Mouse (Mus musculus): ENCODE data around the gene Naalad2. TPM values are rescaled to one million over a fixed set of nuclear protein-coding genes. Genes with fewer than 3 reads are reported as not detected.
"Not testable (repeated sequence)": the region's sequence is repeated elsewhere in the genome, so short reads cannot be mapped to it uniquely, and the experiment has no call there.

Naalad2 gene
- 8.3 and 8.8 TPM in 2 replicates for polyA plus RNA-seq (2015; fragmentation: Nextera tagmentation; extraction: Ambion mirVana)

DNA sequence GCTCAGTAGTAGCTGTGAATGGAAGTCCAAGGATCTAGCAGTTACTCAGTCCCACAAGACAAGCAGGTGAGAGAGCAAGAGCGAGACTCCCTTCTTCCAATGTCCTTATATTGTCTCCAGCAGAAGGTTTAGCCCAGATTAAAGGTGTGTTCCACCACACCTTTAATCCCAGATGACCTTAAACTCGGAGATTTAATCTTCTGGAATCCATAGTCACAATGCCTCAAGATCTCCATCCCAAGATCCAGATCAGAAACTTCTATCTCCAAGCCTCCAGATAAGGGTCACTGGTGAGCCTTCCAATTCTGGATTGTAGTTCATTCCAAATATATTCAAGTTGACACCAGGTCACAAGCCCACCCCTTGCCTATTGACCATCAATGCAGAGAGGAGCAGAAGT lies at the start of gene Naalad2:
Gene Naalad2 (minus strand): TSS at position 101 of the 400 bp plus-strand sequence.
- not testable (repeated sequence) for H3K4me2 ChIP-seq (replicated peaks; ENCODE audit: low read depth, low read length); H3K9ac ChIP-seq (replicated peaks; ENCODE audit: low read length); H3K27ac ChIP-seq (ENCODE audit: low read length); H3K4me3 ChIP-seq (ENCODE audit: low read length); H3K4me1 ChIP-seq (ENCODE audit: insufficient read depth, low read length); ATAC-seq (ENCODE audit: low FRiP score, low TSS enrichment); H3K36me3 ChIP-seq (ENCODE audit: insufficient read depth, low read length); H3K9me3 ChIP-seq (ENCODE audit: low read length); H3K27me3 ChIP-seq (ENCODE audit: insufficient read depth, low read length)
- WGBS: 87% methylated on average over 2 of the region's 2 CpGs

DNA sequence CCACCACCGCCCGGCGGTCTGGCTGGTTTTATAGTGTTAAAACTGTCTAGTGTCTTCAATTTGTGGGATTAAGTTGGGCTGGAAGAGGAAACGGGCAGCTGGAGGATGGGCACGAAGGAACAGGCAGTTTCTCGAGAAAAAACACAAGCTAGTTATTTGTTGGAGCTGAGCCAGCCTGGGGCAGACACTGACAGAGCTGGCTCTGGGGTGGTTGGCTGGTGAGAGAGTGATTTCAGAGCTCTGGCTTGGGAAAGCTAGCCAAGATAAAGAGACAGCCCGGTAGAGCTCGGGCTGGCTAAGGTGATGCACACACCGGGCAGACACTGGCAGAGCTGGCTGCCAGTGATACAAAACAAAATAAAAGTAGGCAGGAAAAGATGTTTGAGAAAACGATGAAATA lies 28.9 kb upstream of the Naalad2 start:
- Histone ChIP-seq H3K4me3 (ENCODE audit: low read length) (no peak overlapping the region), H3K4me2 (replicated peaks; ENCODE audit: low read depth, low read length) (no peak overlapping the region), H3K27me3 (ENCODE audit: insufficient read depth, low read length) (no peaks in the 10 kb centered on the region), H3K9ac (replicated peaks; ENCODE audit: low read length) (no peak overlapping the region), H3K36me3 (ENCODE audit: insufficient read depth, low read length) (no peaks in the 10 kb centered on the region), H3K4me1 (ENCODE audit: insufficient read depth, low read length) (no peaks in the 10 kb centered on the region), H3K9me3 (ENCODE audit: low read length) (no peaks in the 10 kb centered on the region), H3K27ac (ENCODE audit: low read length) (no peak overlapping the region)
- WGBS: 87% methylated on average over 10 of the region's 10 CpGs
- ATAC-seq (ENCODE audit: low FRiP score, low TSS enrichment): no peak

DNA sequence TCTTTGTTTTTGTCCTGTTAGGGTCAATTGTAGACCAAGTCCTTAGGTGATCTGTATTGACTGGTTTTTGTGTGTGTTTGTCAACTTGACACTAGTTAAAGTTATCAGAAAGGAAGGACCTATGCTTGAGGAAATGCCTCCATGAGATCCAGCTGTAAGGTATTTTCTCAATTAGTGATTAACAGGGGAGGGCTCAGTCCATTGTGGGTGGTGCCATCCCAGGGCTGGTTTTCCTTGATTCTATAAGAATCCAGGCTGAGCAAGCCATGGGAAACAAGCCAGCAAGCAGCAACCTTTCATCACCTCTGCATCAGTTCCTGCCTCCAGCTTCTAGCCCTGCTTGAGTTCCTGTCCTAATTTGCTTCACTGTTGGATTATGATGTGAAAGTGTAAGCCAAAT lies 27.6 kb upstream of the Naalad2 start, which contains the start of gene Mbd3l2:
Gene Mbd3l2 (plus strand): TSS at position 301 of the 400 bp plus-strand sequence.
- Histone ChIP-seq H3K4me2 (replicated peaks; ENCODE audit: low read depth, low read length) (no peak within 1 kb of the TSS), H3K9me3 (ENCODE audit: low read length) (no peaks in the 10 kb centered on the region), H3K4me1 (ENCODE audit: insufficient read depth, low read length) (no peaks in the 10 kb centered on the region), H3K4me3 (ENCODE audit: low read length) (no peak within 1 kb of the TSS), H3K27ac (ENCODE audit: low read length) (no peak within 1 kb of the TSS), H3K9ac (replicated peaks; ENCODE audit: low read length) (no peak within 1 kb of the TSS), H3K36me3 (ENCODE audit: insufficient read depth, low read length) (no peaks in the 10 kb centered on the region), H3K27me3 (ENCODE audit: insufficient read depth, low read length) (no peaks in the 10 kb centered on the region)
- no peak for ATAC-seq (ENCODE audit: low FRiP score, low TSS enrichment)

DNA sequence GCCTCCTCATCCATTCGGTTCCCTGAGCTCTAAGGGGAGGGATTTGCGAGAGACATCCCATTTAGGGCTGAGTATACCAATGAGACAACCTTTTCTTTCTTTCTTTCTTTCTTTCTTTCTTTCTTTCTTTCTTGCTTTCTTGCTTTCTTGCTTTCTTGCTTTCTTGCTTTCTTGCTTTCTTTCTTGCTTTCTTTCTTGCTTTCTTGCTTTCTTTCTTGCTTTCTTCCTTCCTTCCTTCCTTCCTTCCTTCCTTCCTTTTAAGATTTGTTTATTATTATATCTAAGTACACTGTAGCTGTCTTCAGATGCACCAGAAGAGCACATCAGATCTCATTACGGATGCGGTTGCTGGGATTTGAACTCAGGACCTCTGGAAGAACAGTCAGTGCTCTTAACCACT lies 9.6 kb upstream of the Naalad2 start:
- H3K27ac ChIP-seq (ENCODE audit: low read length); H3K9me3 ChIP-seq (ENCODE audit: low read length); H3K9ac ChIP-seq (replicated peaks; ENCODE audit: low read length); H3K27me3 ChIP-seq (ENCODE audit: insufficient read depth, low read length); H3K4me2 ChIP-seq (replicated peaks; ENCODE audit: low read depth, low read length); H3K4me3 ChIP-seq (ENCODE audit: low read length); H3K4me1 ChIP-seq (ENCODE audit: insufficient read depth, low read length); ATAC-seq (ENCODE audit: low FRiP score, low TSS enrichment); H3K36me3 ChIP-seq (ENCODE audit: insufficient read depth, low read length): not testable (repeated sequence)
- 88% methylated on average over 4 of the region's 4 CpGs for WGBS

DNA sequence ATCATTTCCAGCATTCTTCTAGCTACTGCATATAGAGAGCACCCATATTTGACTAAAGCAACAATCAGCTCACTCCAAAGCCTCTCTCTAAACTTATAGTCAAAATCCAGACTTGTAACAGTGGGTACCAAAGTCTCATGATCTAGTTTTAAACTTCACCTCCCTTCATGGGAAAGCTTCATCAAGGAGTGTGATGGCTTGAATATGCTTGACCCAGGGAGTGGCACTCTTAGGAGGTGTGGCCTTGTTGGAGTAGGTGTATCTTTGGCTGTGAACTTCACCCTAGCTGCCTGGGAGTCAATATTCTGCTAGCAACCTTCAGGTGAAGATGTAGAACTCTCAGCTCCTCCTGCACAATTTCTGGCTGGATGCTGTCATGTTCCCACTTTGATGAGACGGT lies 1.3 kb upstream of the Naalad2 start, which contains the start of gene Ubtfl1:
Gene Ubtfl1 (plus strand): TSS at position 301 of the 400 bp plus-strand sequence.
- H3K4me2 ChIP-seq (replicated peaks; ENCODE audit: low read depth, low read length): no peak within 1 kb of the TSS
- no peak within 1 kb of the TSS for H3K9ac ChIP-seq (replicated peaks; ENCODE audit: low read length)
- H3K4me1 ChIP-seq (ENCODE audit: insufficient read depth, low read length): no peaks in the 10 kb centered on the region
- 78% methylated on average over 1 of the region's 1 CpGs for WGBS
- no peaks in the 10 kb centered on the region for H3K9me3 ChIP-seq (ENCODE audit: low read length)
- H3K36me3 ChIP-seq (ENCODE audit: insufficient read depth, low read length): no peaks in the 10 kb centered on the region
- no peaks in the 10 kb centered on the region for H3K27me3 ChIP-seq (ENCODE audit: insufficient read depth, low read length)
- ATAC-seq (ENCODE audit: low FRiP score, low TSS enrichment): no peak
- H3K4me3 ChIP-seq (ENCODE audit: low read length): no peak within 1 kb of the TSS
- no peak within 1 kb of the TSS for H3K27ac ChIP-seq (ENCODE audit: low read length)

DNA sequence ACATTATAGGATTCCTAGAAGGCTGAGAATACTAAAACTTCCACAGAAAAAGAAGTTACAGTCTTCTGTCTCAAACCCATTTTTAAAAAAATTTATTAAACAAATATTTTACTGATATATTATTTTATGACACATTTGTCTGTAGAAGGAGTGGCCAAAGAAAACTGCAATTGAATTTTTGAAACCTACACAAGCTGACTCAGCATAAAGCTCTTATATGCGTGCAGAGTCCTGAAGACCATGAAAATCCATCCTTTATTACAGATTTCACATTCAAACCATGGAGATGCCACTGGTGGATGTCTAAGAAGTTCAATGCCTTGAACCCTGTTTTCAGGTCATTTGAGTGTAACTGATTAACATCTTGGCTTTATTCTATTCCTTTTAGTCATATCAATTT lies 3.2 kb downstream of the Naalad2 start:
- ATAC-seq (ENCODE audit: low FRiP score, low TSS enrichment): no peak
- no peaks in the 10 kb centered on the region for H3K9me3 ChIP-seq (ENCODE audit: low read length)
- no peak overlapping the region for H3K4me2 ChIP-seq (replicated peaks; ENCODE audit: low read depth, low read length)
- no peak overlapping the region for H3K27ac ChIP-seq (ENCODE audit: low read length)
- WGBS: 75% methylated on average over 1 of the region's 1 CpGs
- no peaks in the 10 kb centered on the region for H3K27me3 ChIP-seq (ENCODE audit: insufficient read depth, low read length)
- no peaks in the 10 kb centered on the region for H3K36me3 ChIP-seq (ENCODE audit: insufficient read depth, low read length)
- no peak overlapping the region for H3K4me3 ChIP-seq (ENCODE audit: low read length)
- no peak overlapping the region for H3K9ac ChIP-seq (replicated peaks; ENCODE audit: low read length)
- no peaks in the 10 kb centered on the region for H3K4me1 ChIP-seq (ENCODE audit: insufficient read depth, low read length)

DNA sequence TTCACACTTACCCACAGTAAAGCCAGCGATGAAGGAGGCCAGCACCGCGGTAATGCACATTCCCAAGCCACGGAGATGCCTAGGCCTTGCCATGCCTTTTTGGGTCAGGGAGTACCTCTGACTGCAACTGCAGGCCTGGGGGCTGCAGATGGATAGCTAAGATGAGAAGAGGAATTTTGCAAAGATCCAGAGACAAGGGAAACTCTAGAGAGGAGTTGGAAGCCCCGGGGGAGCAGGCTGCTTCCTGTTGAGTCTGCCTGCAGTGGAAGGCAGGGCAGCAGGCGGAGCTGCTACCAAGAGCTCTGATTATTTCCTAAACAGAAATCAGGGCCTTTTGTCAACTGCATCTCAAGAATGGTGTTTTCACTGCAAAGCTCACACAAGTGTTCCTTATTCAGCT lies 17.0 kb downstream of the Naalad2 start:
- no peak overlapping the region; the same call in 1 of the 2 replicates for H3K9ac ChIP-seq (replicated peaks; ENCODE audit: low read length)
- peak overlapping the region; percentile 26; the same call in 1 of the 2 replicates for H3K4me3 ChIP-seq (ENCODE audit: low read length)
- WGBS: 20% methylated on average over 6 of the region's 6 CpGs
- H3K4me1 ChIP-seq (ENCODE audit: insufficient read depth, low read length): no peaks in the 10 kb centered on the region
- H3K36me3 ChIP-seq (ENCODE audit: insufficient read depth, low read length): no peaks in the 10 kb centered on the region
- H3K27ac ChIP-seq (ENCODE audit: low read length): no peak overlapping the region
- H3K4me2 ChIP-seq (replicated peaks; ENCODE audit: low read depth, low read length): peak overlapping the region; percentile 41
- ATAC-seq (ENCODE audit: low FRiP score, low TSS enrichment): no peak
- H3K9me3 ChIP-seq (ENCODE audit: low read length): no peaks in the 10 kb centered on the region
- H3K27me3 ChIP-seq (ENCODE audit: insufficient read depth, low read length): no peaks in the 10 kb centered on the region

DNA sequence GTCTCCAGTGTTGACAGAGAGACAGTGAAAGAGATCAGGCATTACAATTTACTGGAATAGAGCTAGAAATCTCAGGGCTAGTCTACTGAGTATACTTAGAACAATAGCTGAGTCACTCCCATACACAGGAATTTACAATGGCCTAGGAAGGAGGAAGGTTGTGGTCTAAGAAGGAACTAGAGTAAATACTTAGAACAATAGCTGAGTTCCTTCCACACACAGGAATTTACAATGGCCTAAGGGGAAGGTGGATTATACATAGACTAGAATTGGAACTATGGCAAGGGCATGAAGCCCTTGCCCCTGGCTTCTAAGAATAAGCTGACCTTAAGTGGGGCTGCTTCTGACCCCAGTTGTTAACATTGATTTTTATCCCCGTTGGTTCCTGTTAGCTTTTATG lies 29.8 kb downstream of the Naalad2 start:
- H3K36me3 ChIP-seq (ENCODE audit: insufficient read depth, low read length); H3K27ac ChIP-seq (ENCODE audit: low read length); H3K4me2 ChIP-seq (replicated peaks; ENCODE audit: low read depth, low read length); H3K9me3 ChIP-seq (ENCODE audit: low read length); H3K27me3 ChIP-seq (ENCODE audit: insufficient read depth, low read length); H3K9ac ChIP-seq (replicated peaks; ENCODE audit: low read length); H3K4me3 ChIP-seq (ENCODE audit: low read length); ATAC-seq (ENCODE audit: low FRiP score, low TSS enrichment); H3K4me1 ChIP-seq (ENCODE audit: insufficient read depth, low read length): not testable (repeated sequence)
- 81% methylated on average over 1 of the region's 1 CpGs for WGBS

DNA sequence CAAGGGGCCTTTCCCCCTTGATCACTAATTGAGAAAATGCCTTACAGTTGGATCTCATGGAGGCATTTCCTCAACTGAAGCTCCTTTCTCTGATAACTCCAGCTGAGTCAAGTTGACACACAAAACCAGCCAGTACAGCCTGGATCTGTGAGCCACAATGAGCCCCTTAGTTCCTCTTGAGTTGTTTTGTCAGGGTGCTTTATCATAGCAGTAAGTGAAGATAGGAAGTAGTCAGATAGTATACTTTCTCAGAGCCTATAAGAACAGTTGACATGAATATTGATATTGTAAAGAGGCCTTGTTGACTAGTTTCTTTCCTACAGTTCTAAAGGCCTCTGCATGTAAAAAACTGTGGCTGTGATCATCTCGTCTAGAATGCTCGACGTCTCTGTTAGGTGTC lies 82.8 kb downstream of the Naalad2 start:
- Histone ChIP-seq H3K27me3 (ENCODE audit: insufficient read depth, low read length) (no peaks in the 10 kb centered on the region), H3K4me2 (replicated peaks; ENCODE audit: low read depth, low read length) (no peak overlapping the region), H3K9me3 (ENCODE audit: low read length) (no peaks in the 10 kb centered on the region), H3K9ac (replicated peaks; ENCODE audit: low read length) (no peak overlapping the region), H3K4me3 (ENCODE audit: low read length) (no peak overlapping the region), H3K27ac (ENCODE audit: low read length) (no peak overlapping the region), H3K4me1 (ENCODE audit: insufficient read depth, low read length) (no peaks in the 10 kb centered on the region), H3K36me3 (ENCODE audit: insufficient read depth, low read length) (peaks cover 12% of the 10 kb centered on the region; the same call in 1 of the 2 replicates)
- no peak for ATAC-seq (ENCODE audit: low FRiP score, low TSS enrichment)
- 94% methylated on average over 3 of the region's 3 CpGs for WGBS

DNA sequence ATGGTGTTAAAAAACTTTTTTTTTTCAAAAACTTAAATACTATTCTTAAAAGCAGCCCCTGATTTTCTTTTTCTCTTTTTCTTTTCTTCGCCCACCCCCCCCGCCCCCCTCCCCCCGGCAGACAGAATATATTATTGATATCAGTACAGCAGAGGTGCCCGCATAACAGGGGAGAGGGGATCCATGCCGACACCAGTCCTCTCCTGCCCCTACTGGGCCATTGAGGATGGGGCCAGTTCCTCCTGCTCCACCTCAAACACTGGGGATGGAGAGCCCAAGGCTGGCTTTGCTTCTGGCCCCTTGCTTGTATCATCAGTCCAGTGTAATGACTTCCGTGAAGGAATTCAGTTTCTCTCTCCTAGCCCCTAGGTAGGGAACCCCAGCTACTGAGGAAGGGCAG lies 104.5 kb downstream of the Naalad2 start:
- H3K4me2 ChIP-seq (replicated peaks; ENCODE audit: low read depth, low read length): no peak overlapping the region
- no peaks in the 10 kb centered on the region for H3K27me3 ChIP-seq (ENCODE audit: insufficient read depth, low read length)
- H3K27ac ChIP-seq (ENCODE audit: low read length): no peak overlapping the region
- no peak for ATAC-seq (ENCODE audit: low FRiP score, low TSS enrichment)
- H3K36me3 ChIP-seq (ENCODE audit: insufficient read depth, low read length): peaks cover 36% of the 10 kb centered on the region
- H3K9ac ChIP-seq (replicated peaks; ENCODE audit: low read length): no peak overlapping the region
- peaks cover 5% of the 10 kb centered on the region for H3K4me1 ChIP-seq (ENCODE audit: insufficient read depth, low read length)
- no peaks in the 10 kb centered on the region for H3K9me3 ChIP-seq (ENCODE audit: low read length)
- no peak overlapping the region for H3K4me3 ChIP-seq (ENCODE audit: low read length)
- WGBS: 84% methylated on average over 6 of the region's 6 CpGs
